Mouse (Mus musculus): Measurements from ENCODE around the gene Cmss1. TPM values are rescaled to one million over a fixed set of nuclear protein-coding genes. Genes with fewer than 3 reads are reported as not detected.

The Cmss1 gene
- polyA plus RNA-seq, 2 experiments = 6.0 to 23.0 TPM

- Histone ChIP-seq H3K27me3 (ENCODE audit: control insufficient read depth, insufficient read depth, low read length) (no peaks in the 10 kb centered on the region), H3K27ac (no peak overlapping the region), H3K4me1 (replicated peaks; ENCODE audit: control insufficient read depth in 2 of 2, insufficient read depth in 2 of 2, low read length in 1 of 2) (no peaks in the 10 kb centered on the region), H3K36me3 (replicated peaks; ENCODE audit: control insufficient read depth, insufficient read depth, low read depth) (no peaks in the 10 kb centered on the region), H3K4me3 (ENCODE audit: insufficient read depth in 1 of 2, low read depth in 2 of 2, low read length in 2 of 2) (no peak overlapping the region), H3K9ac (replicated peaks) (no peak overlapping the region), H3K4me2 (ENCODE audit: low read depth) (no peak overlapping the region), H3K9me3 (ENCODE audit: control insufficient read depth, low read length) (no peaks in the 10 kb centered on the region)
- ATAC-seq (ENCODE audit: insufficient read depth) (no peak), DNase-seq (ENCODE audit: low read depth in 3 of 3, low spot score in 3 of 3) (no peak)
- TF ChIP-seq CTCF (IDR thresholded peaks at IDR 0.05; ENCODE audit: low read depth) (no peak), EP300 (IDR thresholded peaks at IDR 0.05; ENCODE audit: low read depth) (no peak)
- WGBS (ENCODE audit: insufficient replicate concordance) = 67% methylated on average over 10 of the region's 10 CpGs
These were observed 111.0 kb downstream of the Cmss1 start for GRCm38 (mm10) chr16:57495476-57496203.

DNA sequence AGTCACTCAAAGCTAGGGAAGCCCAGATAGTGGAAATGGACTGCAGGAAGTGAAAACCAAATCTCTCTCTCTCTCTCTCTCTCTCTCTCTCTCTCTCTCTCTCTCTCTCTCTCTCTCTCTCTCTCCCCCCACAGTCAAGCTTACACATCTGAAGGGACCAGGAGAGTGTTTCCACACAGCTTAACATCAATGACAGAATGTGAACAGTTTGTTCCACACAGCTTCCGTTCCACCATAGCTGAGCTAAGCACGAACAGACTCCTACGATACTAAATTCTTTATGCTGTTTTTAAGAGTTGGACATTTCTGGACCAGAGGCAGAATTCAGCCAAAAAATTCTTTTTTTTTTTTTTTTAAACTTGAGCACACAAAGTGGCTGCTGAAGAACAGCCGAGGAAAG, 114.8 kb downstream of the Cmss1 start:
- H3K27ac ChIP-seq = no peak overlapping the region
- H3K36me3 ChIP-seq (replicated peaks; ENCODE audit: control insufficient read depth, insufficient read depth, low read depth) = no peaks in the 10 kb centered on the region
- H3K9me3 ChIP-seq (ENCODE audit: control insufficient read depth, low read length) = no peaks in the 10 kb centered on the region
- no peak for ATAC-seq (ENCODE audit: insufficient read depth)
- no peak overlapping the region for H3K4me3 ChIP-seq (ENCODE audit: insufficient read depth in 1 of 2, low read depth in 2 of 2, low read length in 2 of 2)
- H3K4me2 ChIP-seq (ENCODE audit: low read depth) = no peak overlapping the region
- no peak overlapping the region for H3K9ac ChIP-seq (replicated peaks)
- H3K27me3 ChIP-seq (ENCODE audit: control insufficient read depth, insufficient read depth, low read length) = no peaks in the 10 kb centered on the region
- no peaks in the 10 kb centered on the region; a peak in 1 of 4 replicates for H3K4me1 ChIP-seq (replicated peaks; ENCODE audit: control insufficient read depth in 2 of 2, insufficient read depth in 2 of 2, low read length in 1 of 2)
- no peak for DNase-seq (ENCODE audit: low read depth in 3 of 3, low spot score in 3 of 3)
- whole genome bisulfite sequencing (ENCODE audit: insufficient replicate concordance) = 74% methylated on average over 4 of the region's 4 CpGs
- TF ChIP-seq CTCF (IDR thresholded peaks at IDR 0.05; ENCODE audit: low read depth) (no peak), EP300 (IDR thresholded peaks at IDR 0.05; ENCODE audit: low read depth) (no peak)

- no peaks in the 10 kb centered on the region for H3K9me3 ChIP-seq (ENCODE audit: control insufficient read depth, low read length)
- no peak overlapping the region for H3K27ac ChIP-seq
- H3K4me3 ChIP-seq (ENCODE audit: insufficient read depth in 1 of 2, low read depth in 2 of 2, low read length in 2 of 2) = no peak overlapping the region
- no peak overlapping the region for H3K9ac ChIP-seq (replicated peaks)
- 81% methylated on average over 8 of the region's 8 CpGs for WGBS (ENCODE audit: insufficient replicate concordance)
- no peak overlapping the region for H3K4me2 ChIP-seq (ENCODE audit: low read depth)
- TF ChIP-seq CTCF (IDR thresholded peaks at IDR 0.05; ENCODE audit: low read depth) (no peak), EP300 (IDR thresholded peaks at IDR 0.05; ENCODE audit: low read depth) (no peak)
- H3K4me1 ChIP-seq (replicated peaks; ENCODE audit: control insufficient read depth in 2 of 2, insufficient read depth in 2 of 2, low read length in 1 of 2) = no peaks in the 10 kb centered on the region; a peak in 1 of 4 replicates
- H3K27me3 ChIP-seq (ENCODE audit: control insufficient read depth, insufficient read depth, low read length) = no peaks in the 10 kb centered on the region
- no peaks in the 10 kb centered on the region for H3K36me3 ChIP-seq (replicated peaks; ENCODE audit: control insufficient read depth, insufficient read depth, low read depth)
- DNase-seq (ENCODE audit: low read depth in 3 of 3, low spot score in 3 of 3) (no peak), ATAC-seq (ENCODE audit: insufficient read depth) (no peak)
These were observed 116.0 kb downstream of the Cmss1 start for GRCm38 (mm10) chr16:57490691-57491090.

GRCm38 (mm10) chr16:57488661-57489060, 118.0 kb downstream of the Cmss1 start:
- no peaks in the 10 kb centered on the region for H3K27me3 ChIP-seq (ENCODE audit: control insufficient read depth, insufficient read depth, low read length)
- H3K4me1 ChIP-seq (replicated peaks; ENCODE audit: control insufficient read depth in 2 of 2, insufficient read depth in 2 of 2, low read length in 1 of 2) = no peaks in the 10 kb centered on the region; a peak in 1 of 4 replicates
- no peak overlapping the region for H3K4me2 ChIP-seq (ENCODE audit: low read depth)
- no peaks in the 10 kb centered on the region for H3K36me3 ChIP-seq (replicated peaks; ENCODE audit: control insufficient read depth, insufficient read depth, low read depth)
- H3K9me3 ChIP-seq (ENCODE audit: control insufficient read depth, low read length) = no peaks in the 10 kb centered on the region
- DNase-seq (ENCODE audit: low read depth in 3 of 3, low spot score in 3 of 3) (no peak), ATAC-seq (ENCODE audit: insufficient read depth) (no peak)
- TF ChIP-seq EP300 (IDR thresholded peaks at IDR 0.05; ENCODE audit: low read depth) (no peak), CTCF (IDR thresholded peaks at IDR 0.05; ENCODE audit: low read depth) (no peak)
- no peak overlapping the region for H3K27ac ChIP-seq
- no peak overlapping the region for H3K4me3 ChIP-seq (ENCODE audit: insufficient read depth in 1 of 2, low read depth in 2 of 2, low read length in 2 of 2)
- H3K9ac ChIP-seq (replicated peaks) = no peak overlapping the region

DNA sequence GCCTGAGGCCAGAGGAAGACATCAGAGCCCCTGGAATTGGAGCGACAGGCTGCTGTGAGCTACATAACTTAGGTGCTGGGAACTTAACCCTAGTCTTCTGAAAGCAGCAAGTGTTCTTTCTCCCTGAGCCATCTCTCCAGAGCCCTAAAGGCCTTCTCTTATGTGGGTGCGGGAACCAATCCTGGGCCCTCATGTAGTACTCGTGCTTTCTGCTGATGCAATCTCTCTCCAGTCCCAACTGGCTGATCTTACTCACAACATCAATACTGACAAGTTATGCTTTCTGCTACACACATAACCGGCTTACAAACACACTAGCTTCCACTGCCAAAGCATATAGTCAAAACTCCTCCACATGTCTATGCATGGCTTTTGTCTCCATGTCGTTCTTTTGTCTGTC, 120.4 kb downstream of the Cmss1 start:
- Histone ChIP-seq H3K4me2 (ENCODE audit: low read depth) (no peak overlapping the region), H3K27ac (no peak overlapping the region), H3K4me3 (ENCODE audit: insufficient read depth in 1 of 2, low read depth in 2 of 2, low read length in 2 of 2) (no peak overlapping the region), H3K4me1 (replicated peaks; ENCODE audit: control insufficient read depth in 2 of 2, insufficient read depth in 2 of 2, low read length in 1 of 2) (peaks cover 0 to 4% of the 10 kb centered on the region in 2 experiments; a peak in 1 of 4 replicates), H3K27me3 (ENCODE audit: control insufficient read depth, insufficient read depth, low read length) (no peaks in the 10 kb centered on the region), H3K9ac (replicated peaks) (no peak overlapping the region), H3K9me3 (ENCODE audit: control insufficient read depth, low read length) (no peaks in the 10 kb centered on the region), H3K36me3 (replicated peaks; ENCODE audit: control insufficient read depth, insufficient read depth, low read depth) (no peaks in the 10 kb centered on the region)
- 68% methylated on average over 5 of the region's 5 CpGs for WGBS (ENCODE audit: insufficient replicate concordance)
- DNase-seq (ENCODE audit: low read depth in 3 of 3, low spot score in 3 of 3) (no peak), ATAC-seq (ENCODE audit: insufficient read depth) (no peak)
- TF ChIP-seq CTCF (IDR thresholded peaks at IDR 0.05; ENCODE audit: low read depth) (no peak), EP300 (IDR thresholded peaks at IDR 0.05; ENCODE audit: low read depth) (no peak)
